Mouse (Mus musculus) lung, adult 2 months (tissue): Measurements from ENCODE around the gene Cdc5l.

Source experiments
- CTCF ChIP-seq: fragments of 200-500 bp; IDR thresholded peaks from 2 replicates; pipeline ENCODE4 v1.5.1; 2011; ENCODE audit warnings: mild to moderate bottlenecking, low read length, control low read depth; ENCODE audit not compliant: insufficient read depth
- POLR2A ChIP-seq: fragments of 200-500 bp; IDR thresholded peaks from 2 replicates; pipeline ENCODE4 v1.6.1; 2011; ENCODE audit warnings: low read depth, mild to moderate bottlenecking, control low read depth, low read length, borderline replicate concordance; ENCODE audit errors: extremely low read depth

- TF ChIP-seq POLR2A (no peak), CTCF (0 out of 2 replicates have a peak, but pooled peaks have one; percentile 5)
Measured at GRCm38 (mm10) chr17:45480429-45480828, 46.9 kb upstream of the Cdc5l start.
